Mouse (Mus musculus): Measurements from ENCODE around the gene Ccdc116. TPM values are rescaled to one million over a fixed set of nuclear protein-coding genes. Genes with fewer than 3 reads are reported as not detected.

The Ccdc116 gene
- polyA plus RNA-seq, 1 experiment from 2014 or later: 2.3 TPM

- peaks cover 7% of the 10 kb centered on the region for H3K27me3 ChIP-seq
- H3K4me3 ChIP-seq: no peak overlapping the region
- H3K27ac ChIP-seq (replicated peaks): no peak overlapping the region
- H3K9ac ChIP-seq: no peak overlapping the region
- H3K4me1 ChIP-seq (replicated peaks): peaks cover 16% of the 10 kb centered on the region
- WGBS: 93% methylated on average over 4 of the region's 4 CpGs
- ATAC-seq (ENCODE audit: low read depth): no peak
- no peaks in the 10 kb centered on the region for H3K9me3 ChIP-seq
- peaks cover 50% of the 10 kb centered on the region for H3K36me3 ChIP-seq
- H3K4me2 ChIP-seq: no peak overlapping the region
Measured at GRCm38 (mm10) chr16:17151874-17152273, 4.8 kb upstream of the Ccdc116 start.

- Histone ChIP-seq H3K36me3 (peaks cover 44% of the 10 kb centered on the region), H3K9me3 (no peaks in the 10 kb centered on the region), H3K27ac (replicated peaks) (no peak overlapping the region), H3K4me1 (replicated peaks) (peaks cover 17% of the 10 kb centered on the region), H3K4me3 (no peak overlapping the region), H3K27me3 (peaks cover 7% of the 10 kb centered on the region), H3K4me2 (no peak overlapping the region), H3K9ac (no peak overlapping the region)
- ATAC-seq (ENCODE audit: low read depth): no peak
- 88% methylated on average over 7 of the region's 7 CpGs for WGBS
Measured at GRCm38 (mm10) chr16:17150520-17151258, 3.7 kb upstream of the Ccdc116 start.

- H3K9me3 ChIP-seq: no peaks in the 10 kb centered on the region
- H3K4me1 ChIP-seq (replicated peaks): peaks cover 17% of the 10 kb centered on the region
- H3K27me3 ChIP-seq: peaks cover 7% of the 10 kb centered on the region
- peak overlapping the region; percentile 95 for H3K4me2 ChIP-seq
- peaks cover 25% of the 10 kb centered on the region for H3K36me3 ChIP-seq
- peak overlapping the region; percentile 66 for H3K4me3 ChIP-seq
- H3K27ac ChIP-seq (replicated peaks): no peak overlapping the region
- peak; percentile 23 for ATAC-seq (ENCODE audit: low read depth)
- 5% methylated on average over 16 of the region's 16 CpGs for WGBS
- peak overlapping the region; percentile 70 for H3K9ac ChIP-seq
Measured at GRCm38 (mm10) chr16:17148084-17148483, 1.1 kb upstream of the Ccdc116 start.

- peak; percentile 59 for ATAC-seq (ENCODE audit: low read depth)
- Histone ChIP-seq H3K9me3 (no peaks in the 10 kb centered on the region), H3K4me3 (peak overlapping the region; percentile 66), H3K4me1 (replicated peaks) (peaks cover 17% of the 10 kb centered on the region), H3K27me3 (peaks cover 7% of the 10 kb centered on the region), H3K4me2 (peak overlapping the region; percentile 95), H3K27ac (replicated peaks) (peak overlapping the region; percentile 78; the same call in 1 of the 2 replicates), H3K9ac (peak overlapping the region; percentile 70), H3K36me3 (peaks cover 20% of the 10 kb centered on the region)
- under 1% methylated on average over 41 of the region's 41 CpGs for WGBS
Measured at GRCm38 (mm10) chr16:17147391-17147929, 431 bp upstream of the Ccdc116 start.

- Histone ChIP-seq H3K27ac (replicated peaks) (no peak within 1 kb of the TSS), H3K27me3 (peaks cover 7% of the 10 kb centered on the region), H3K4me2 (no peak within 1 kb of the TSS), H3K9ac (no peak within 1 kb of the TSS), H3K9me3 (no peaks in the 10 kb centered on the region), H3K36me3 (no peaks in the 10 kb centered on the region), H3K4me1 (replicated peaks) (peaks cover 17% of the 10 kb centered on the region), H3K4me3 (no peak within 1 kb of the TSS)
- whole genome bisulfite sequencing: 18% methylated on average over 7 of the region's 7 CpGs
- no peak for ATAC-seq (ENCODE audit: low read depth)
Measured at GRCm38 (mm10) chr16:17144339-17144738, 2.7 kb downstream of the Ccdc116 start, which contains the start of gene Ydjc. Gene Ydjc, plus strand, starts transcription at chr16:17144621.

- H3K9me3 ChIP-seq: no peaks in the 10 kb centered on the region
- H3K9ac ChIP-seq: no peak overlapping the region
- H3K4me2 ChIP-seq: no peak overlapping the region
- no peaks in the 10 kb centered on the region for H3K27me3 ChIP-seq
- peaks cover 7% of the 10 kb centered on the region for H3K4me1 ChIP-seq (replicated peaks)
- no peak for ATAC-seq (ENCODE audit: low read depth)
- H3K36me3 ChIP-seq: no peaks in the 10 kb centered on the region
- H3K4me3 ChIP-seq: no peak overlapping the region
- no peak overlapping the region for H3K27ac ChIP-seq (replicated peaks)
- WGBS: 90% methylated on average over 15 of the region's 15 CpGs
Measured at GRCm38 (mm10) chr16:17137355-17137754, 9.7 kb downstream of the Ccdc116 start.

GRCm38 (mm10) chr16:17132906-17133200, 14.2 kb downstream of the Ccdc116 start:
- Histone ChIP-seq H3K9me3 (no peaks in the 10 kb centered on the region), H3K9ac (peak overlapping the region; percentile 63; the same call in 1 of the 2 replicates), H3K4me3 (peak overlapping the region; percentile 76), H3K36me3 (no peaks in the 10 kb centered on the region), H3K27me3 (no peaks in the 10 kb centered on the region), H3K4me1 (replicated peaks) (peaks cover 22% of the 10 kb centered on the region), H3K27ac (replicated peaks) (peak overlapping the region; percentile 19; the same call in 1 of the 2 replicates), H3K4me2 (peak overlapping the region; percentile 97)
- WGBS: 38% methylated on average over 7 of the region's 7 CpGs
- ATAC-seq (ENCODE audit: low read depth): peak; percentile 29; the same call in 1 of the 2 replicates

- WGBS: under 1% methylated on average over 47 of the region's 47 CpGs
- peak within 1 kb of the TSS; percentile 80 for H3K9ac ChIP-seq
- H3K27me3 ChIP-seq: no peaks in the 10 kb centered on the region
- no peaks in the 10 kb centered on the region for H3K36me3 ChIP-seq
- peak within 1 kb of the TSS; percentile 76 for H3K4me3 ChIP-seq
- peak within 1 kb of the TSS; percentile 87 for H3K27ac ChIP-seq (replicated peaks)
- peak within 1 kb of the TSS; percentile 97 for H3K4me2 ChIP-seq
- ATAC-seq (ENCODE audit: low read depth): peak; percentile 99
- peaks cover 22% of the 10 kb centered on the region for H3K4me1 ChIP-seq (replicated peaks)
- no peaks in the 10 kb centered on the region for H3K9me3 ChIP-seq
Measured at GRCm38 (mm10) chr16:17132089-17132905, 14.7 kb downstream of the Ccdc116 start, which contains the start of gene Sdf2l1. Gene Sdf2l1, minus strand, starts transcription at chr16:17132383.

GRCm38 (mm10) chr16:17131191-17132088, 15.6 kb downstream of the Ccdc116 start:
- H3K9me3 ChIP-seq: no peaks in the 10 kb centered on the region
- peak overlapping the region; percentile 80 for H3K9ac ChIP-seq
- ATAC-seq (ENCODE audit: low read depth): peak; percentile 15
- peak overlapping the region; percentile 97 for H3K4me2 ChIP-seq
- 3% methylated on average over 43 of the region's 43 CpGs for WGBS
- H3K4me1 ChIP-seq (replicated peaks): peaks cover 22% of the 10 kb centered on the region
- H3K4me3 ChIP-seq: peak overlapping the region; percentile 76
- H3K27ac ChIP-seq (replicated peaks): peak overlapping the region; percentile 87
- no peaks in the 10 kb centered on the region for H3K36me3 ChIP-seq
- no peaks in the 10 kb centered on the region for H3K27me3 ChIP-seq

GRCm38 (mm10) chr16:17127292-17127691, 19.7 kb downstream of the Ccdc116 start:
- WGBS: 96% methylated on average over 1 of the region's 1 CpGs
- Histone ChIP-seq H3K27me3 (no peaks in the 10 kb centered on the region), H3K36me3 (no peaks in the 10 kb centered on the region), H3K4me2 (no peak overlapping the region), H3K27ac (replicated peaks) (no peak overlapping the region), H3K4me3 (no peak overlapping the region), H3K9ac (no peak overlapping the region), H3K4me1 (replicated peaks) (peaks cover 46% of the 10 kb centered on the region), H3K9me3 (no peaks in the 10 kb centered on the region)
- no peak for ATAC-seq (ENCODE audit: low read depth)

- Histone ChIP-seq H3K9me3 (no peaks in the 10 kb centered on the region), H3K36me3 (no peaks in the 10 kb centered on the region), H3K27ac (replicated peaks) (peak within 1 kb of the TSS; percentile 35), H3K4me1 (replicated peaks) (peaks cover 45% of the 10 kb centered on the region), H3K4me3 (peak within 1 kb of the TSS; percentile 49), H3K9ac (peak within 1 kb of the TSS; percentile 73), H3K27me3 (no peaks in the 10 kb centered on the region), H3K4me2 (peak within 1 kb of the TSS; percentile 82)
- WGBS: under 1% methylated on average over 25 of the region's 25 CpGs
- peak; percentile 92 for ATAC-seq (ENCODE audit: low read depth)
Measured at GRCm38 (mm10) chr16:17124871-17125520, 22.0 kb downstream of the Ccdc116 start, which contains the start of gene 2610318N02Rik. Gene 2610318N02Rik, minus strand, starts transcription at chr16:17125167.
